Mouse (Mus musculus) hindbrain, postnatal 0 days (tissue): Measurements from ENCODE around the gene Lck. TPM values are rescaled to one million over a fixed set of nuclear protein-coding genes. Genes with fewer than 3 reads are reported as not detected.

ENCODE experiments used
- ATAC-seq: fragments of 200-750 bp; cut with Nextera tagmentation; 2 replicates; pipeline ENCODE4 v1.8.0; 2017; ENCODE audit warnings: mild to moderate bottlenecking, moderate TSS enrichment, moderate library complexity
- DNase-seq: peaks from one replicate; pipeline ENCODE4 v3.0.0-alpha.2; 2015; ENCODE audit warnings: low spot score
- H3K27ac ChIP-seq: fragments of 300-500 bp; sonication (generic); 2 replicates; pipeline ENCODE4 v1.5.1; 2014; ENCODE audit warnings: mild to moderate bottlenecking
- H3K27me3 ChIP-seq: fragments of 300-500 bp; sonication (generic); 2 replicates; pipeline ENCODE4 v1.6.1; 2014; ENCODE audit warnings: low read length, mixed read lengths; ENCODE audit not compliant: insufficient read depth
- H3K36me3 ChIP-seq: fragments of 300-500 bp; sonication (generic); 2 replicates; pipeline ENCODE4 v1.6.1; 2014; ENCODE audit warnings: low read length, mixed read lengths; ENCODE audit not compliant: insufficient read depth
- H3K4me1 ChIP-seq: fragments of 300-500 bp; sonication (generic); 2 replicates; pipeline ENCODE4 v1.6.1; 2014; ENCODE audit warnings: antibody characterized with exemption, low read length, mixed read lengths; ENCODE audit not compliant: insufficient read depth
- H3K4me2 ChIP-seq: fragments of 300-500 bp; sonication (generic); 2 replicates; pipeline ENCODE4 v1.6.1; 2014; ENCODE audit warnings: low read depth, mild to moderate bottlenecking, low read length, moderate library complexity, mixed read lengths
- H3K4me3 ChIP-seq: fragments of 300-500 bp; sonication (generic); 2 replicates; pipeline ENCODE4 v1.5.1; 2014; ENCODE audit warnings: low read length
- H3K9ac ChIP-seq: fragments of 300-500 bp; sonication (generic); replicated peaks from 2 replicates; pipeline ENCODE4 v1.6.1; 2014; ENCODE audit warnings: mild to moderate bottlenecking, low read length, moderate library complexity, mixed read lengths
- H3K9me3 ChIP-seq: fragments of 300-500 bp; sonication (generic); 2 replicates; pipeline ENCODE4 v1.6.1; 2016; ENCODE audit warnings: low read length, mixed read lengths
- CTCF ChIP-seq: IDR thresholded peaks from 2 replicates; pipeline ENCODE4 v1.5.1; 2016; ENCODE audit warnings: antibody characterized with exemption, control low read depth, low read depth
- WGBS: fragments of 180-500 bp; shearing (Covaris S2); extraction: QIAGEN DNeasy Blood & Tissue Kit; methylation state at CpG from one replicate; pipeline ENCODE4 v1.1.7; 2014; 5-methylcytosine and 5-hydroxymethylcytosine counted together
- polyA plus RNA-seq: library from polyadenylated mRNA; unstranded; fragments of >200 nt; fragmentation: Nextera tagmentation; extraction: Ambion mirVana; gene quantifications from 2 replicates; pipeline ENCODE4 v1.2.1, GENCODE M21; 2015
- total RNA-seq: library from RNA; depleted of rRNA; stranded (reverse); fragments of >200 nt; gene quantifications from 2 replicates; pipeline ENCODE4 v1.2.3, GENCODE M21; 2014

Gene Lck
- total and polyA plus RNA-seq, 2 experiments from 2014 or later, result 12.2 to 12.5 TPM

DNA sequence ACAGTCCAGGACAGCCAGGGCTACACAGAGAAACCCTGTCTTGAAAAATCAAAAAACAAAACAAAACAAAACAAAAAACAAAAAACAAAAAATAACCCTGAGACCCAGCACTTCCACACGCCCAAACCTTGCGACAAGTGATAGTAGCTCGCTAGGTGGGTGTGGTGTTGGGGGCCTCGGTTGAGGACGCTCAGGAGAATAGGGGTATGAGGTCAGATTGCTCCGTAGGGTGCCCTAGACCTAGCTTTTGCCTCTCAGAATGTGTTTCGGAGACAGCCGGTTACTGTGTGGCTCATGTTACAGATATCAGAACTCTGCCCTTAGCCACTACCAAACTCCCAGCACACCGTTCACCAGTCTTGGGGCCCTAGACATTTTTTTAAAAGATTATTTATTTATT, 12.3 kb upstream of the Lck start:
- 88% methylated on average over 9 of the region's 9 CpGs for WGBS
- Histone ChIP-seq H3K4me1 (no peaks in the 10 kb centered on the region), H3K27ac (no peak overlapping the region), H3K36me3 (peaks cover under 1% of the 10 kb centered on the region; the same call in 1 of the 2 replicates), H3K9ac (no peak overlapping the region), H3K27me3 (no peaks in the 10 kb centered on the region), H3K9me3 (no peaks in the 10 kb centered on the region), H3K4me2 (no peak overlapping the region), H3K4me3 (0 out of 2 replicates have a peak overlapping the region, but pooled peaks have one; percentile 36)
- no peak for TF ChIP-seq CTCF
- DNase-seq (no peak), ATAC-seq (no peak)

DNA sequence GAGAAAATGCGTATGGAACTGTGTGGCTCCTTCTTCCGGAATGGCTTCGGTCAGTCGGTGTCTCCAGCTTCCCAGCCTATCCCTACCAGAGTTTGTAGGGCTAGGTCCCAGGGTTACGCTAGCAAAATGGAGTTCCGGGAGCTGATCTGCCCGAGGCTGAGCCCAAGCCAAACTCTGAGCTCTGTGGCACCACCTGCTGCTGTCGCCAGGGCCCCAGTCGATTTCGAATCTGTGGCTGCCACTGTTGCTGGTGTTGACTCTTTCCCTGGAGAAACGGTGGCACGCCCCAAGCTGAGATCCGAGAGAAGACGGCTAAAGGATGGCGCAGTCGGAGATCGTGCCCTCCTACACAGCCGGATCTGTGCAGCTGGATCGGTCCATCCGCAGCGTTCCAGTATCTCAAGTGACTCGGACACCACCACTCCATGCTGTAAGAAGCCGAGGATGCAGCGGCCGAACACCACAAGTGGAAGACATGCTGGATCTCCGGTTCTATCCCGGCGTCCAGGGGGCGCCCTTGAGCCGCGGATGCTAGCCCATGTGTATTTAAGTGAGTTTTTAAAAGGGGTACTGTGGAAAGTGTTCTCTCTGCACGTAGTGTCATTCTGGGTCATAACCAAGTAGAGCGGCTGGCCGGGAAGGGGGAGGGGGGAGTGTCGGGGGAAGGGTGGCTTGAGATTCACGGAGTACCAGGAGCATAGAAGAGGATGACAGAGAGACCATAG, 11.6 kb upstream of the Lck start:
- Histone ChIP-seq H3K4me2 (peak overlapping the region; percentile 60), H3K9me3 (no peaks in the 10 kb centered on the region), H3K36me3 (no peaks in the 10 kb centered on the region), H3K9ac (peak overlapping the region; percentile 35; the same call in 1 of the 2 replicates), H3K27ac (peak overlapping the region; percentile 54), H3K27me3 (no peaks in the 10 kb centered on the region), H3K4me3 (peak overlapping the region; percentile 36), H3K4me1 (no peaks in the 10 kb centered on the region)
- ATAC-seq, result peak; percentile 79
- WGBS, result 2% methylated on average over 36 of the region's 36 CpGs
- TF ChIP-seq CTCF, result peak; percentile 66
- DNase-seq, result peak; percentile 82

DNA sequence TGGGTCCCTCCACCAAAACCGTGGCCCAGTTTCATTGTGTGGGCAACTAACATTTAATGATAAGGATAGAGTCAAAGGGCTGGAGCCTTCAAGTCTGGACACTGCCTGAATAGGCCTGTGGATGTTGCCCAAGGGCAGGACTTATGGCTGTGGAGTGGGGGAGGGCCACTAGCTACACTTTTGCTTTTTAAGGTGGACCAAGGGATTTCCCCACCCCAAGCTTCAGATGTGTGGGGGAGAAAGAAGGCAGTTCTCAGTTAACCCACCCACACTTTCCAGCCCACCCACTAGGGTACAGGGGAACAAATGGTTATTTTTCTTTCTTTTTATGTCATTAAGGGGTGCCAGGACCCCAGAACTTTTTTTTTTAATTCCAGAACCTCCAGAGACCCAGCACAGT, 10.9 kb upstream of the Lck start:
- Histone ChIP-seq H3K27ac (peak overlapping the region; percentile 54; the same call in 1 of the 2 replicates), H3K36me3 (no peaks in the 10 kb centered on the region), H3K9ac (no peak overlapping the region), H3K4me3 (peak overlapping the region; percentile 36; the same call in 1 of the 2 replicates), H3K4me2 (peak overlapping the region; percentile 60), H3K4me1 (no peaks in the 10 kb centered on the region), H3K27me3 (no peaks in the 10 kb centered on the region), H3K9me3 (no peaks in the 10 kb centered on the region)
- no peak for TF ChIP-seq CTCF
- DNase-seq (no peak), ATAC-seq (no peak)
- WGBS, result 71% methylated on average over 1 of the region's 1 CpGs

DNA sequence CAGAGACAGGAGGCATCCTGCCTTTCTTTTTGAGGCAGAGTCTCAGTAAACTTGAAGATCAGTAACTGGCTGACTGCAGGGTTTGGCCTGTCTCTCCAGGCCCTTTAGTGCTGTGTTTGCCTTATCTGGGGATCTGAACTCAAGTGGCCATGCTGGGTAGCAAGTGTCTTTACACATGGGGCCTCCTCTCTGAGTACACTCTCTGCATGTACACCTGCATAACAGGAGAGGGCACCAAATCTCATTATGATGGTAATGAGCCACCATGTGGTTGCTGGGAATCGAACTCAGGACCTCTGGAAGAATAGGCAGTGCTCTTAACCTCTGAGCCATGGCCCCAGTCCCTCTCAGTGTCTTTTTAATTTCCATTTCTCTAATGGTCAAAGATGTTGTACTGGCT, 8.8 kb upstream of the Lck start:
- Histone ChIP-seq H3K9me3 (no peaks in the 10 kb centered on the region), H3K4me1 (no peaks in the 10 kb centered on the region; the same call in 1 of the 2 replicates), H3K9ac (no peak overlapping the region), H3K27me3 (no peaks in the 10 kb centered on the region), H3K4me2 (no peak overlapping the region), H3K36me3 (no peaks in the 10 kb centered on the region), H3K4me3 (no peak overlapping the region), H3K27ac (no peak overlapping the region)
- DNase-seq (no peak), ATAC-seq (no peak)
- 88% methylated on average over 1 of the region's 1 CpGs for WGBS
- no peak for TF ChIP-seq CTCF

DNA sequence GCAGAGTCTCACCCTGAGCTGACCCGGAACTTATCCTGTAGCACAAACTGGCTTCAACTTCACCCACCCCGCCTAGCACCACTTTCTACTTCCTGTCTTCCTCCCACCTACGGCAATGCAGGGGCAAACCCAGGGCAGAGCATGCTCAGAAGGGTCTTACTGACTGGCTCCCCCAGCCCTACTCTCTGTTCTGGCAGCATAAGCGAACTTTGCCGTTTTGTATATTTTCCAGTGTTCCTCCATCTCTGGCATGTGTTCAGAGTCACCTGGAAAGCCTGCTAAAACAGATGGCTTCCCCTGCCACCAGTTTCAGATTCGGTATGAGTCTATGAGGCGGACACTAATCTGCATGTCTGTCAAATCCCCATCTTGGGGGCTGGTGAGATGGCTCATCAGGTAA, 6.9 kb upstream of the Lck start:
- WGBS, result 66% methylated on average over 7 of the region's 7 CpGs
- H3K9ac ChIP-seq, result no peak overlapping the region
- no peak overlapping the region for H3K4me3 ChIP-seq
- TF ChIP-seq CTCF, result no peak
- H3K4me1 ChIP-seq, result no peaks in the 10 kb centered on the region; the same call in 1 of the 2 replicates
- no peaks in the 10 kb centered on the region for H3K9me3 ChIP-seq
- no peaks in the 10 kb centered on the region for H3K27me3 ChIP-seq
- ATAC-seq (no peak), DNase-seq (peak; percentile 29)
- no peaks in the 10 kb centered on the region for H3K36me3 ChIP-seq
- no peak overlapping the region for H3K4me2 ChIP-seq
- no peak overlapping the region; the same call in 1 of the 2 replicates for H3K27ac ChIP-seq

DNA sequence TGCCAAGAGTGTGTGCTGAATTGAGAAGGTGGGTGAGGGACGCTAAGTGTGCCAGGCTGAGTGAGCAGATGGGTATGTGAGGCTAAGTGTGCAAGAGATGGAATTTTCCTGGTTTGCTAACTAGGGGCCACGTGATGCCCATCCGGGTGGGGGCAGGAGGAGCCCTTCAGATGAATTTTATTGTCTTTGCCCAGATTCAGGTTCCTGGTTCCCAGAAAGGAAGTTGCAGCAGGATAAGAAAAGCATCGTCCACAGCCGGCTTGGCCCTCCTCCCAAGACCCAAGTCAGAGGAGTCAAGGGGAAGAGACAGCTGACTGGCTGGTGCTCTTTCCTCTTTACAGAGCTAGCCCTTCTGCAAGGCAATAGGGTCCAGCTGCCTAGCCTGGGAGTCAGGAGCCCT, 5.0 kb upstream of the Lck start, which contains the start of gene Fam167b:
Gene Fam167b (minus strand): TSS at position 84 of the 400 bp plus-strand sequence.
- WGBS, result 88% methylated on average over 5 of the region's 5 CpGs

DNA sequence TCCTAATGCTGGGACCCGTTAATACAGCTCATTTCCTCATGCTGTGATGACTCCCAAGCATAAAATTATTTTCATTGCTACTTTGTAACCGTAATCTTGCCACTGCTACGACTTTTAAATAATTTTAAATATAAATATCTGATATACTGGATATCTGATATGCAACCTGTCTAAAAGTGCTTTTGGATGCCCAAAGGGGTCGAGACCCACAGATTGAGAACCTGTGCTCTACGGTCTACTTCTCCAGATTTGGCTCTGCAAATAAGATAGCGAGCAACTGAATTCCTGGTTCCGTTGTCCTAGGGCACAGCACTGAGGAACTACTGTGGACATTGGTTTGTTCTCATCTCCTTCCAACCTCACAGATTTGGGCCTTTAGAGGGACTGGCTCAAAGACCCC, 4.2 kb upstream of the Lck start:
- Histone ChIP-seq H3K27me3 (no peaks in the 10 kb centered on the region), H3K4me3 (no peak overlapping the region), H3K4me1 (no peaks in the 10 kb centered on the region; the same call in 1 of the 2 replicates), H3K4me2 (no peak overlapping the region), H3K9me3 (no peaks in the 10 kb centered on the region), H3K27ac (no peak overlapping the region), H3K36me3 (no peaks in the 10 kb centered on the region), H3K9ac (no peak overlapping the region)
- 82% methylated on average over 7 of the region's 7 CpGs for WGBS
- DNase-seq (no peak), ATAC-seq (no peak)
- TF ChIP-seq CTCF, result no peak

More for the DNA sequence above, 5.0 kb upstream of the Lck start, which contains the start of gene Fam167b:
- TF ChIP-seq CTCF, result no peak
- no peaks in the 10 kb centered on the region for H3K36me3 ChIP-seq
- no peak for DNase-seq
- no peaks in the 10 kb centered on the region; the same call in 1 of the 2 replicates for H3K4me1 ChIP-seq
- no peak within 1 kb of the TSS for H3K4me3 ChIP-seq
- no peaks in the 10 kb centered on the region for H3K27me3 ChIP-seq
- H3K4me2 ChIP-seq, result peak within 1 kb of the TSS; percentile 36
- ATAC-seq, result no peak
- H3K9ac ChIP-seq, result no peak within 1 kb of the TSS
- H3K27ac ChIP-seq, result no peak within 1 kb of the TSS
- H3K9me3 ChIP-seq, result no peaks in the 10 kb centered on the region
